Mouse (Mus musculus) left cerebral cortex, postnatal 10 days (tissue): ENCODE data around the gene Ston1. TPM values are rescaled to one million over a fixed set of nuclear protein-coding genes. Genes with fewer than 3 reads are reported as not detected.

Experiments used
- DNase-seq, 2 experiments: peaks; one replicate each; pipeline ENCODE4 v3.0.0; 2021 to 2022; ENCODE audit warnings: low spot score in 2 of 2, mixed read lengths in 1 of 2; ENCODE audit errors: extremely low spot score in 1 of 2
- intact Hi-C: fragments of 180-260 bp; cut with DNase I; formaldehyde crosslinking; loops from one replicate; pipeline ENCODE4 v1.15.1; 2025
- total RNA-seq, 2 experiments: library from RNA; stranded (reverse); gene quantifications; 2 replicates each; pipeline ENCODE4 v1.2.3; 2021

Ston1 gene
- total RNA-seq, 2 experiments from 2014 or later = 6.5 to 8.4 TPM

DNA sequence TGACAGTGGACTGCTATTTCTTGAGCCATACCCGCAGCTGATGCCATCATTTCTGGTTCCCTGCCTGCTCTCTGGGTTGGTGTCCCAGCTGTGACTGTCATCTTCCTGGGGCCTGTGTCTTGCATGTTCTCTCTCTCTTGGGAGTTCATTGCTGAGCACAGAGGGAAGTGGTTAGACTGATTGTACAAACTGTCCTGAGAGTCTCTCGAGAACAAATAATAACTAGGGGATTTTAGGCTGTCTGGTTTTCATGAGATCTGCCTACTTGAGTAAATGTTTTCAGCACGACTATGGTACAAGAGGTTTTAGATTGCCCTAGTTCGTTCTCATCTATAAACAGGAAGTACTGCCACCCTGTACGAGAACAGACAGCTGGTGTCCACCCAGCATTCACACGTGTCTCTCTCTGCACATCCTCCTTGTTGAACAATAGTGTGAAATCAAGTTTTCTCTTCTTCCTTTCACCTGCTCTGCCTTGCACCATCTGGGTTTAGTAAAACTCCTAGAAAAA lies 15.9 kb upstream of the Ston1 start:
- intact Hi-C loops = no loop called here
- no peak for DNase-seq

GRCm38 (mm10) chr17:88582999-88583398 lies 14.5 kb upstream of the Ston1 start:
- no peak for DNase-seq
- intact Hi-C loops = no loop called here

- DNase-seq = no peak
- intact Hi-C loops = no loop called here
These were observed 14.1 kb upstream of the Ston1 start for GRCm38 (mm10) chr17:88583411-88583810.

DNA sequence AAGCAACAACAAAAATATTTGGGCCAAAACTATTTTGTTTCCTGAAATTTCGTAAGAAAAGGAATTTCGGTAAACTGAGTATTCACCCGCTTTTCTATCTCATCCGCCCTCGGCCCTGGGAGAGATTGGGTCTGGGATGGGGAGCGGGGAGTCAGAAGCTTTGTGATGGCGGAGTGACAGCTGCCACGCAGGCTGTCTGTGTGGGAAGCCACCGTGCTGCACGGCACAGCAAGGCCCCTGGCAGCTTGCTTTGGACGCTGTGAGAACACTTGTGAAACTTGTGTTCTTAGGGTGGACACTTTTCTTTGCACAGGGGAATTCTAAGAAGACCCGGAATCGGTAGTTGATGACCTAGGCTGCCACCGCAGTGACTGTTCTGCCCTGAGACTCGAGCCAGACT lies 10.1 kb upstream of the Ston1 start:
- intact Hi-C loops = no loop called here
- no peak for DNase-seq

- intact Hi-C loops = no loop called here
- no peak for DNase-seq
These were observed 9.3 kb upstream of the Ston1 start for GRCm38 (mm10) chr17:88588228-88588627.

DNA sequence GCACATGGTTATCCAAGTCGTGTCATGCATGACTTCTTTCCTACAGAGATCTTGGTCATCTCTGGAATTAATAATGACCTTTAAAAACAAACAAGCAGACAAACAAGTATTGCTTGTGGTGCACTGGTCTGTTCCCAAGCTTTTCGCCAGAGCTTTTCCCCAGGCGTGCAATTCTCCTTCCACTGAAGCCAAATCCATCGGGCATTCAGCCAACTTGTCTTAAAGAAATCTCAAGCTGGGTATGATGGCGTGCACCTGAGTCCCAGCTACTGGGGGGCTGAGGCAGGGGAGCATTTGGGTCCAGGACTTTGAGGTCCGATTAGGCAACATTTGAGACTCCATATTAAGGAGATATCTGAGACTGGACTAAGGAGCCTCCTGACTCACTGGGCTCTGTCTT lies 7.2 kb upstream of the Ston1 start:
- DNase-seq = no peak
- intact Hi-C loops = no loop called here

DNA sequence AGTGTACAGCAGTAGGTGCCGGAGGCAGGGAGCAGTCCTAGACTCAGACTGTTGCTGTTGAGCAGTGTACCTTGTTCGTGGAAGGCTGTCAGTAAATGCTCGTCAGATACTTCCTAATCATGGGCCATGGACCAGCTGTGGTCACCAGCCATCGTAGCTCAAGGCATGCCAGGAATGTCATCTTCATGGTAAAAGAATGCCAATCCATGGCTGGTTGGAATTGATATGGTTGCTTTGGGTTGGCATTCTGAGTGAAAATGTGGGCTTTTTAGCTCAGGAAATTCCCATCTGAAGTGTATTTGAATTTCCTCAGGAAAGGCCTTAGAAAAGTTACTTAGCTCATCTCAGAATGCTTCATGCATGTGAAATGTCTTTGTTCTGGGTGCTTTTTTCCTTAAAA lies 2.4 kb upstream of the Ston1 start:
- DNase-seq = no peak
- intact Hi-C loops = loop anchor here (5.0 kb wide), 1 partner anchor 37 kb away; no protein-coding TSS in a partner anchor

DNA sequence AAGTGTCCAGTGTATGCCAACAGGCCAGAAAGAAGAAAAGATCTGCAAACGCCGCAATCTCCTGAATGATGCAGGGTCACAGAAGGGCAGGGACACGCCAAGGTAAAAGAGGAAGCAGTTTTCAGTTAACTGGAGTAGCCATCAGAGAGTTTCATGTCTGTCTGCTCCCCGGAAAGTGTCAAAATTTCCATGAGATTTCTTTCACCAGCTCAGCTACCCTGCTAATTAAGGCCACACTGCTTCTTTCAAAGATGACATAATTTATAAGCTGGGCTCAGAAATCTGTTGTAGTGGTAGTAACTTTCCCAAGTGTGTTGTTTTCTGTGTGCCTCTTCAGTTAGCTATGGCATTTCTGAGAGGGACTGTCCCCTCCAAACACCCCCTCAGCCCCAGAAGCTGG lies 1.4 kb upstream of the Ston1 start:
- intact Hi-C loops = loop anchor here (5.0 kb wide), 1 partner anchor 36 kb away; no protein-coding TSS in a partner anchor
- DNase-seq = no peak

DNA sequence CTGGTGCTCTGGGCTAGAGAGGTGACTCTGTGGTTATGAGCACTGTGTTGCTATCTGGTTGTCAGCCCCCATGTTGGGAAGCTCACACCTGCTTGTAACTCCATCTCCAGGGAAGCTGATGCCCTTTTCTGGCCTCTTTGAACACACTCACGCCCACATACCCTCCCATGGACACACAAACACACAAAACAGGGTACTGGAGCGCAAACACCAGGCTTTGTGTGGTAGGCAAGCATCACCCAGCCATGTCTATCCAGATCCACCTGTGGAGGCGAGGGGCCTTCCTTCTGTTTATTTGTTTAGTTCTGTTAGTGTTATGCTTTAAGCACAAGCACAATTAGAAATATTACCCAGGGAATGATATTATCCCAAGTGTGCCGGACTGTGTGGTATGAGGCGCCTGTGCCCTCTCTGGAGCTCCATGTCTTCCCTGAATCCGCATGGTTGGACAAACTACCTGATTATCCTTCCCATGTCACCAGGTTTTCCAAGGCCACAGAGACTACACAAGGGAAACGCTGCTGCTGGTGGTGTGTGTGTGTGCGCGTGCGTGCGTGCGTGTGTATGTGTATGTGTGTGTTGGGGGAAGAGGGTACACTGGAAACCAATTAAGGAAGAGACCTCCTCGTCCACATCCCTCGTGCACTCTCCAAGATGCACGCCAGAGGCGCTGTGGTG lies 801 bp upstream of the Ston1 start:
- intact Hi-C loops = loop anchor here (5.0 kb wide), 1 partner anchor 36 kb away; no protein-coding TSS in a partner anchor
- peak in 1 of 2 experiments; percentile 64 for DNase-seq

DNA sequence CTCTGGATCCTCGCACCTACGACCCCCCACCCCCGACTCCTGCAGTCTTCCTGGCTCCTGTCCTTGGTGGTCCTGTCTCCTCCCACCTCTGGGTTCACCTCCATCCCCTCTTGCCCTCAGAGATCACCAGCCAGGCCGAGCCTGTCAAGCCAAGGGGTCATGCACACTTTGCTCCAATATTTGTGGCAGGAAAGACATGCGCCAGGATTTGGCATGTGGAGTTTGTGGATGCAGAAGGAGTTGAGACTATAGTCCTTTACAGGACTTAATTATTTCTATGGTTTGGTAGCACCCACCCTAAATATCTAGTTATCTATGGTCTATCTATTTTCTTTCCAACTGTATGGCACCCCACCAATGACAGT lies 554 bp downstream of the Ston1 start:
- intact Hi-C loops = loop anchor here (5.0 kb wide), 1 partner anchor 34 kb away; no protein-coding TSS in a partner anchor
- no peak for DNase-seq

DNA sequence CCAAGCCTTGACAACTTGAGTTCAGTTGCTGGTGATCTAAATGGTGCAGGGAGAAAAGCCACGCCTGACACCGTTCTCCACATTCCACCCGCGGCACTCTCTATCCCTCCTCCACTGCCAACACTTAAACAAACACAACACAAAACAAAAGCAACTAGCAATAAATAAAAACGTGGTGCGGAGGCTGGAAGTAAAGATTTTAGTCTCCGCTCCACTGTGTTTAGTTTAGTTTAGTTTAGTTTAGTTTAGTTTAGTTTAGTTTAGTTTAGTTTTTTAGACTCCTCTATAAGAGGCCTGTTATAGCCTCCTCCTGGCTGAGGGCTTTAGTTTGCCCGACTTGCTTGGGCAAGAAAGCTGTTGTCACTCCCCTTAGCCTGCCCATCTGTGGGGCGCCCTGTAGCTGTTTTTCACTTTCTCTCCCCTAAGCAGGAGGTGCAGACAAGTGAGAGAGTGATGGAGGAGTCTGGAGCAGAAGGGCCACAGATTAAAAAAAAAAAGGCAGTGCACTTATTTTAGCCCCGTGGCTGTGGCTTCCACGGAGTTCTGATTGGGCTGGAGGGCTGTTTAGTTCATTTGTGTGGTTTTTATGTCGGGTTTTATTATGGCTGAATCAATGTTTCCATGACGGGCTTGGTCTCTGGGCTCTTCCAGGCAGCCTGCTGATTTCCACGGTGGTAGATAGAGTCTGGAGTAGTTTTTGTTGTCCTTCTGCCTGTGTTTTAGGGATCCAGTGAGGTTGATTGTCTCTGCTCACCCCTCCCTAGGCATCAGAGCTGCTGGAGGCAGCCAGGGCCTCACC lies 1.3 kb downstream of the Ston1 start:
- no peak for DNase-seq
- intact Hi-C loops = loop anchor here (5.0 kb wide), 1 partner anchor 34 kb away; no protein-coding TSS in a partner anchor

DNA sequence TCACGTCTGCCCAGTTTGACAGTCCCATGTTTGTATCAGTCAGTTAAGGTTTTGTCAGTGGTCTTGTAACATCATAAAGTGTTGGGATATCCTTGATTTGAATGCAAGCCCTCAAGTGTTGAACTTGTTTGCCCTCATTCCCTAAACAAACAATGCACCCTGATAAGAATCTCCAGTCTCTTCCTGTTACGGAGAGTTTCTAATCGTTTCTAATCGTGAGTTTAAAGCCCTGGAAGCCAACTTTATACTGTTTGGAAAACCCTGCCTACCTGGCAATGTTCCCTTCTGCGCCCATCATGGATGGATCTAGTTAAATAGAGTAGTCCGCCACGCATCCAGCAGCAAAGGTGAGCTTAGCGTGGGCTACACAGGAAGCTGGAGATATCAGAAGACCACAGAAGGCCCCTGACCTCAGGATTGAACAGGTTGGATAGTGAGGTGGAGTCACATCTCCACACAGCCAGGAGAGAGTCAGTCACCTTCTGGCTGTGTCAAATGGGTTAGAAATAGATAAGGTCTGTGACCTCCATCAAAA lies 3.1 kb downstream of the Ston1 start:
- intact Hi-C loops = no loop called here
- no peak for DNase-seq

GRCm38 (mm10) chr17:88603943-88604342 lies 6.5 kb downstream of the Ston1 start:
- intact Hi-C loops = no loop called here
- no peak for DNase-seq

DNA sequence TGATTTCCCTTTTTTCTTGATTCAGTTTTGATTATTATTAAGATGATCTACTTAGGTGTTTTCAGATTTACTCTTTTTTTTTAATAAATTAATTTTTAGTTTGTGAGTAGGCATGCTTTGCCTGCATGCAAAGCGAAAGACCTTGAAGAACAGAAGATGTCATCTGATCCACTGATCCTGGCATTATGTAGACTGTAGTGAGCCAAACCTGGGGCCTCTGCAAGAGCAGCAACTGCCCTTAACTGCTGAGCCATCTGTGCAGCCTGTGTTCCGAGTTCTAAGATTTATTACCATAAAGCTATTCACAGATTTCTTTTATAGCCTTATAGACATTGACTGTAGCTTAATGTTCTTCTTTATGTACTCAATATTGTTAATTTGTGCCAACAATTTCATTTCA lies 8.6 kb downstream of the Ston1 start:
- no peak for DNase-seq
- intact Hi-C loops = no loop called here

DNA sequence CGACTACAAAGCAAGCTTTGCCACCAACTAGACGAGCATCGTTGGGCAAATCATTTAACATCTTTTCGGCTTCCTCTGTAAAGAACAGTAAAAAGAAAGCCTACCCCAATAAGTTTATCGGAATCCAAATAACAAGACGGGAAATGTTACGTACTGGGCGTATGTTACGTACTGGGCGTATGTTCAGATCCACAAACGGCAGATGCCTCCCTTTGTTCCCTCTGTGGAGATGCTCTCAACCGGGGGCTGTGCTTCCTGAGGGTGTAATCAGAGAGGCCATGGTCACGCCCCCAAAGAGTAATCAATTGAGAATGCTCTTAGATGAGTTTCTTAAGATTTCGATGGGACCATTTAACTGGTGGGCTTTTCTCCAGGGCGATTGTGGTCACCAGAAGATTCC lies 11.9 kb downstream of the Ston1 start:
- intact Hi-C loops = no loop called here
- no peak for DNase-seq

DNA sequence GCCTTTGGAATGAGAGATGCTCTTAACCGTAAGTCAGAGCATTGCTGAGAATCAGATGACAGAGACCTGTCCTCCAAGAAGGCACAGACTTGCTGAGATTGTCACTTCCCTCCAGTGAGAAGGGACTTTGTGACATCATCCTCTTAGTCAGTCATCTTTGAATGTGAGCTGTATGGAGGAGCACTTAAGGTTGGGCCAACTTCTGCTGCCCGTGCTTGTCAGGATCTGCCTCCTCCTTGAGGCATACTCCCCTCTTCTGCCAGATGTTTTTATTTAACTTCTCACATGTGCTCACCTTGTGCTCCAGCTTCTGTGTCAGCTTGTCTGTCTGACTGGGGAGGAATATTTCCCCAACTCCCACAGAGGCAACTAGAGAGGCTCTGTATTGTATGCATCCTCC lies 13.6 kb downstream of the Ston1 start:
- intact Hi-C loops = no loop called here
- DNase-seq = no peak

DNA sequence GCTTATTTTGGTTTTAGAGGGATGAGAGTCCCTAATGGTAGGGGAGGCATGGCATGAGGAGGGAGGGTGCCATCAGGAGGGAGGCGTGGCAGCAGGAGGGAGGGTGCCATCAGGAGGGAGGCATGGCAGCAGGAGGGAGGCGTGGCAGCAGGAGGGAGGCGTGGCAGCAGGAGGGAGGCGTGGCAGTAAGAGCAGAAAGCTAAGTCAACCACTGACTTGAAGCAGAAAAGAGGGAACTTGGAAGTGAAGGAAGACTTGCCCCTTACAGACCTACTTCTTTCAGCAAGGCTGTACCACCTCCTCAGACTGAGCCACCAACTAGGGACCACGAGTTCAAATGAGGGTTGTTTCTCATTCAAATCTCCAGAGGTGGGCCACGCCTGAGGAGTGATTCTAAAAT lies 15.7 kb downstream of the Ston1 start:
- intact Hi-C loops = no loop called here
- no peak for DNase-seq

GRCm38 (mm10) chr17:88613721-88614120 lies 16.2 kb downstream of the Ston1 start:
- intact Hi-C loops = no loop called here
- no peak for DNase-seq

DNA sequence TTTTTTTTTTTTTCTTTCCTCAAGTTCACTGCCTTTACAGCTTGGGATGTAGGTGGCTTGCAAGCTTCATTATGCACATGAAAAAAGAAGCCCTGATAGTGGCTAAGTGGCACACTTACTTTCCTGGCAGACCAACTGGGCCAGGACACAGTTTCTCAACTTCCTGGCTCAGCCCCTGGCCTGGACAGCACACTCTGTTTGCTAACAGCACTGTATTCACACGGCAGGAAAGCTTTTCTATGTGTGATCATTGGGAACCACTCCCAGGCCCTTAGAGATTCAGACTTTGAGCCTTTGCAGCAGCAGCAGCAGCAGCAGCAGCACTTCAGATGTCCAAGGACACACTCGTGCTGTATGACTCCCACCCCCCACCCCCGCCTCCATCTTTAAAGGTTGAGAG lies 16.8 kb downstream of the Ston1 start:
- DNase-seq = no peak
- intact Hi-C loops = no loop called here

DNA sequence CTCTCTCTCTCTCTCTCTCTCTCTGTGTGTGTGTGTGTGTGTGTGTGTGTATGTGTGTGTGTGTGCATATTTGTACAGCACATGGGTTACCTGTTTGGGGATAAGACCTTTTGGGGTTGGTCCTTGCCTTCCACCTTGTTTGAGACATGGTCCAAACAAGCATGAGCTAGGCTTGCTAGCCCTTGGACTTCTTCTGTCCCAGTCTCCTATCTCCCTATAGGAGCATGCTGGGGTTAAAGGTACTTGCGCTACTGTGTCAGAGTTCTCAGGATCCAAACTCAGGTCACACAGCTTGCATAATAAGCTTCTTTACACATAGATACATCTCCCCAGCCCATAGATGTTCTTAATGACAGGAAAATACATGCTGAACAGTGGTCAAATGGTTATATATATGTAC lies 17.2 kb downstream of the Ston1 start:
- intact Hi-C loops = no loop called here
- DNase-seq = no peak
